Mouse (Mus musculus): ENCODE measurements at regions not wholly inside any gene's neighbourhood (a gene's known extent, or its start where the extent isn't known, plus 50 kb on each side); places are given as distances from the start of the nearest gene placed in this dataset.

DNA sequence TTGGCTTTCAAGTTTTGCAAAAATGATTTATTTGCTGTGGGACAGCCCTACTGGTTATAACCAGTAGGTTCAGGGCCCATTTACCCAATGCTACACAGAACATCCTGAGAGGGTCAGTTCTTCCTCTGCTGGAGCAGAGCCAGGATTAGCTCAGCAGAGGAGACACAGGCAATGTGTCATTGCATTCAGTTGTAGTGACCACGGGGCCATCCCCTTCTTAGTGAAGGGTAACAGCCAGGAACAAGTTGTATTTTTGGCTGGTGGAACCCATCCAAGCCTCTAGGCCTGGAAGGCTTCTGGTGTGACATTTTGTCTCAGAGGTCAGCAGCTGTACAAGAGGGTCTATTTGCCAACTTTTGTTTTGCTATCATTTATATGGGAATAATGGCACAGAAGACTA, 120.6 kb upstream of the Dlgap1 start:
- TF ChIP-seq CTCF (IDR thresholded peaks at IDR 0.05; ENCODE audit: borderline replicate concordance, insufficient read depth, low read length) (no peak), POLR2A (IDR thresholded peaks at IDR 0.05; ENCODE audit: low read depth, low read length) (no peak)

Measured in embryonic fibroblast, embryonic 13.5 days (primary cell).